Mouse (Mus musculus): ENCODE data around the gene Smcp. TPM values are rescaled to one million over a fixed set of nuclear protein-coding genes. Genes with fewer than 3 reads are reported as not detected.

Smcp gene
- polyA plus RNA-seq, 3 experiments from 2014 or later = not detected

Other genes with a start within 250 kb of the Smcp start
- not detected for gene Sprr2d, start 249.9 kb downstream of the Smcp start, polyA plus RNA-seq (2017; shearing (Covaris generic))
- gene Sprr2e, start 236.9 kb downstream of the Smcp start, polyA plus RNA-seq (2017; shearing (Covaris generic)) = not detected
- gene Sprr2f, start 223.8 kb downstream of the Smcp start, polyA plus RNA-seq (2017; shearing (Covaris generic)) = not detected
- not detected for gene Sprr2h, start 203.3 kb downstream of the Smcp start, polyA plus RNA-seq (2017; shearing (Covaris generic))
- not detected for gene Sprr2i, start 181.0 kb downstream of the Smcp start, polyA plus RNA-seq (2017; shearing (Covaris generic))
- gene Sprr2j-ps, start 170.9 kb downstream of the Smcp start, polyA plus RNA-seq (2017; shearing (Covaris generic)) = not detected
- 10 to 100 TPM in 1 of 3 experiments, 1 to 10 TPM in 2; 4.2 to 11.0 (median 7.7) TPM for gene Gm9774, start 159.6 kb downstream of the Smcp start, polyA plus RNA-seq (2017; shearing (Covaris generic))
- gene Sprr2k, start 156.4 kb downstream of the Smcp start, polyA plus RNA-seq (2017; shearing (Covaris generic)) = not detected
- not detected for gene Sprr1b, start 150.2 kb downstream of the Smcp start, polyA plus RNA-seq (2017; shearing (Covaris generic))
- gene Sprr3, start 130.3 kb downstream of the Smcp start, polyA plus RNA-seq (2017; shearing (Covaris generic)) = not detected
- gene Sprr1a, start 103.1 kb downstream of the Smcp start, polyA plus RNA-seq (2017; shearing (Covaris generic)) = not detected
- not detected for gene Sprr4, start 88.5 kb downstream of the Smcp start, polyA plus RNA-seq (2017; shearing (Covaris generic))
- not detected for gene 2310046K23Rik, start 54.5 kb downstream of the Smcp start, polyA plus RNA-seq (2017; shearing (Covaris generic))
- not detected for gene Ivl, start 15.3 kb downstream of the Smcp start, polyA plus RNA-seq (2017; shearing (Covaris generic))
- gene 2210017I01Rik, start 18.5 kb upstream of the Smcp start, polyA plus RNA-seq (2017; shearing (Covaris generic)) = not detected
- not detected for gene Lce6a, start 32.7 kb upstream of the Smcp start, polyA plus RNA-seq (2017; shearing (Covaris generic))
- gene Lce1a1, start 59.3 kb upstream of the Smcp start, polyA plus RNA-seq (2017; shearing (Covaris generic)) = not detected
- not detected for gene Lce1b, start 67.9 kb upstream of the Smcp start, polyA plus RNA-seq (2017; shearing (Covaris generic))
- not detected for gene Lce1a2, start 81.3 kb upstream of the Smcp start, polyA plus RNA-seq (2017; shearing (Covaris generic))
- gene Lce1c, start 90.2 kb upstream of the Smcp start, polyA plus RNA-seq (2017; shearing (Covaris generic)) = not detected
- not detected for gene Lce1d, start 98.2 kb upstream of the Smcp start, polyA plus RNA-seq (2017; shearing (Covaris generic))
- gene Lce1e, start 120.1 kb upstream of the Smcp start, polyA plus RNA-seq (2017; shearing (Covaris generic)) = not detected
- not detected for gene Lce1f, start 131.4 kb upstream of the Smcp start, polyA plus RNA-seq (2017; shearing (Covaris generic))
- gene Gm38119, start 150.1 kb upstream of the Smcp start, polyA plus RNA-seq (2017; shearing (Covaris generic)) = not detected
- not detected for gene Lce1g, start 163.3 kb upstream of the Smcp start, polyA plus RNA-seq (2017; shearing (Covaris generic))
- gene Lce1h, start 176.1 kb upstream of the Smcp start, polyA plus RNA-seq (2017; shearing (Covaris generic)) = not detected
- not detected for gene Lce1i, start 189.9 kb upstream of the Smcp start, polyA plus RNA-seq (2017; shearing (Covaris generic))
- gene Lce1j, start 201.5 kb upstream of the Smcp start, polyA plus RNA-seq (2017; shearing (Covaris generic)) = not detected
- not detected for gene Lce1k, start 218.9 kb upstream of the Smcp start, polyA plus RNA-seq (2017; shearing (Covaris generic))
- gene Kprp, start 238.2 kb upstream of the Smcp start, polyA plus RNA-seq (2017; shearing (Covaris generic)) = not detected